Mouse (Mus musculus) erythroblast, embryonic 14.5 days (primary cell): ENCODE data around the gene Runx2. TPM values are rescaled to one million over a fixed set of nuclear protein-coding genes. Genes with fewer than 3 reads are reported as not detected.

ENCODE experiments used
- H3K27me3 ChIP-seq: 2 replicates; pipeline ENCODE4 v1.6.1; 2012; ENCODE audit warnings: inconsistent platforms; ENCODE audit not compliant: control insufficient read depth
- H3K36me3 ChIP-seq: 2 replicates; pipeline ENCODE4 v1.6.1; 2012; ENCODE audit warnings: mild to moderate bottlenecking, inconsistent platforms; ENCODE audit not compliant: control insufficient read depth
- H3K4me1 ChIP-seq: 2 replicates; pipeline ENCODE4 v1.6.1; 2012; ENCODE audit warnings: inconsistent platforms; ENCODE audit not compliant: control insufficient read depth
- H3K4me3 ChIP-seq: replicated peaks from 2 replicates; pipeline ENCODE3; 2012; ENCODE audit warnings: moderate library complexity, mild to moderate bottlenecking, inconsistent platforms
- H3K9me3 ChIP-seq: 2 replicates; pipeline ENCODE4 v1.6.1; 2012; ENCODE audit warnings: low read length, inconsistent platforms, mixed read lengths; ENCODE audit not compliant: control insufficient read depth
- GATA1 ChIP-seq: IDR thresholded peaks from 2 replicates; pipeline ENCODE4 v1.6.1; 2012; ENCODE audit warnings: low read length, inconsistent platforms, mixed read lengths
- TAL1 ChIP-seq: IDR thresholded peaks from 3 replicates; pipeline ENCODE4 v1.6.1; 2012; ENCODE audit warnings: low read length, inconsistent platforms, mixed read lengths
- polyA plus RNA-seq: library from polyadenylated mRNA; stranded (reverse); fragments of >175 nt; gene quantifications from 2 replicates; pipeline ENCODE4 v1.2.3, GENCODE M21; 2012

Runx2 gene
- polyA plus RNA-seq, 1 experiment = 0.05 TPM

GRCm38 (mm10) chr17:44519356-44519755 is 295.2 kb downstream of the Runx2 start:
- H3K4me3 ChIP-seq = no peak overlapping the region
- no peak for TF ChIP-seq TAL1
- TF ChIP-seq GATA1 = no peak
- H3K4me1 ChIP-seq = no peaks in the 10 kb centered on the region
- peaks cover 4% of the 10 kb centered on the region; the same call in 1 of the 2 replicates for H3K9me3 ChIP-seq
- no peaks in the 10 kb centered on the region for H3K27me3 ChIP-seq
- no peaks in the 10 kb centered on the region for H3K36me3 ChIP-seq

GRCm38 (mm10) chr17:44518156-44518555 is 296.4 kb downstream of the Runx2 start:
- Histone ChIP-seq H3K9me3 (peaks cover 4% of the 10 kb centered on the region; the same call in 1 of the 2 replicates), H3K4me1 (no peaks in the 10 kb centered on the region), H3K36me3 (no peaks in the 10 kb centered on the region), H3K27me3 (no peaks in the 10 kb centered on the region), H3K4me3 (no peak overlapping the region)
- TF ChIP-seq GATA1 = no peak
- TF ChIP-seq TAL1 = no peak

- TF ChIP-seq TAL1 = no peak
- no peak for TF ChIP-seq GATA1
- Histone ChIP-seq H3K36me3 (no peaks in the 10 kb centered on the region), H3K9me3 (no peaks in the 10 kb centered on the region), H3K4me1 (no peaks in the 10 kb centered on the region), H3K27me3 (no peaks in the 10 kb centered on the region), H3K4me3 (no peak overlapping the region)
These were observed 306.3 kb downstream of the Runx2 start for GRCm38 (mm10) chr17:44508198-44508715.

GRCm38 (mm10) chr17:44507741-44508140 is 306.9 kb downstream of the Runx2 start:
- Histone ChIP-seq H3K4me3 (no peak overlapping the region), H3K9me3 (no peaks in the 10 kb centered on the region), H3K27me3 (no peaks in the 10 kb centered on the region), H3K36me3 (no peaks in the 10 kb centered on the region), H3K4me1 (no peaks in the 10 kb centered on the region)
- TF ChIP-seq TAL1 (no peak), GATA1 (no peak)

- Histone ChIP-seq H3K4me1 (no peaks in the 10 kb centered on the region), H3K9me3 (no peaks in the 10 kb centered on the region), H3K27me3 (no peaks in the 10 kb centered on the region), H3K4me3 (no peak overlapping the region), H3K36me3 (no peaks in the 10 kb centered on the region)
- TF ChIP-seq TAL1 (no peak), GATA1 (no peak)
These were observed 308.1 kb downstream of the Runx2 start for GRCm38 (mm10) chr17:44506524-44506923.

- Histone ChIP-seq H3K4me3 (no peak overlapping the region), H3K4me1 (no peaks in the 10 kb centered on the region), H3K27me3 (no peaks in the 10 kb centered on the region), H3K9me3 (0 out of 2 replicates have a peak, but pooled peaks cover 2% of the 10 kb centered on the region), H3K36me3 (no peaks in the 10 kb centered on the region)
- TF ChIP-seq GATA1 (no peak), TAL1 (no peak)
These were observed 309.7 kb downstream of the Runx2 start for GRCm38 (mm10) chr17:44504794-44505317.

GRCm38 (mm10) chr17:44502176-44502575 is 312.4 kb downstream of the Runx2 start:
- H3K4me1 ChIP-seq = no peaks in the 10 kb centered on the region
- no peak overlapping the region for H3K4me3 ChIP-seq
- peaks cover 5% of the 10 kb centered on the region; the same call in 1 of the 2 replicates for H3K9me3 ChIP-seq
- no peaks in the 10 kb centered on the region for H3K27me3 ChIP-seq
- H3K36me3 ChIP-seq = no peaks in the 10 kb centered on the region
- TF ChIP-seq GATA1 = no peak
- TF ChIP-seq TAL1 = no peak

- Histone ChIP-seq H3K9me3 (peaks cover 5% of the 10 kb centered on the region; the same call in 1 of the 2 replicates), H3K27me3 (no peaks in the 10 kb centered on the region), H3K4me1 (no peaks in the 10 kb centered on the region), H3K36me3 (no peaks in the 10 kb centered on the region), H3K4me3 (no peak overlapping the region)
- TF ChIP-seq GATA1 (no peak), TAL1 (no peak)
These were observed 314.2 kb downstream of the Runx2 start for GRCm38 (mm10) chr17:44500306-44500899.

- H3K9me3 ChIP-seq = no peaks in the 10 kb centered on the region
- H3K4me3 ChIP-seq = no peak overlapping the region
- no peaks in the 10 kb centered on the region for H3K4me1 ChIP-seq
- H3K27me3 ChIP-seq = no peaks in the 10 kb centered on the region
- TF ChIP-seq TAL1 = no peak
- no peak for TF ChIP-seq GATA1
- H3K36me3 ChIP-seq = no peaks in the 10 kb centered on the region
These were observed 324.3 kb downstream of the Runx2 start for GRCm38 (mm10) chr17:44490164-44490794.
